Mouse (Mus musculus) hindbrain, embryonic 15.5 days (tissue): ENCODE data around the gene Pard3b. TPM values are rescaled to one million over a fixed set of nuclear protein-coding genes. Genes with fewer than 3 reads are reported as not detected.

Source experiments
- ATAC-seq: fragments of 200-750 bp; cut with Nextera tagmentation; 2 replicates; pipeline ENCODE4 v1.8.0; 2017; ENCODE audit warnings: low read depth, moderate number of reproducible peaks, moderate TSS enrichment; ENCODE audit not compliant: low FRiP score
- H3K27ac ChIP-seq: fragments of 300-500 bp; sonication (generic); replicated peaks from 2 replicates; pipeline ENCODE4 v1.5.1; 2015; ENCODE audit warnings: mild to moderate bottlenecking, inconsistent platforms
- H3K27me3 ChIP-seq: fragments of 300-500 bp; sonication (generic); 2 replicates; pipeline ENCODE4 v1.6.1; 2015; ENCODE audit warnings: control low read depth, inconsistent platforms
- H3K36me3 ChIP-seq: fragments of 300-500 bp; sonication (generic); 2 replicates; pipeline ENCODE4 v1.6.1; 2015; ENCODE audit warnings: control low read depth, inconsistent platforms
- H3K4me1 ChIP-seq: fragments of 300-500 bp; sonication (generic); replicated peaks from 2 replicates; pipeline ENCODE4 v1.6.1; 2015; ENCODE audit warnings: control low read depth, inconsistent platforms
- H3K4me2 ChIP-seq: fragments of 300-500 bp; sonication (generic); 2 replicates; pipeline ENCODE4 v1.6.1; 2015; ENCODE audit warnings: moderate library complexity, mild to moderate bottlenecking, inconsistent platforms
- H3K4me3 ChIP-seq: fragments of 300-500 bp; sonication (generic); 2 replicates; pipeline ENCODE4 v1.5.1; 2015; ENCODE audit warnings: mild to moderate bottlenecking, inconsistent platforms
- H3K9ac ChIP-seq: fragments of 300-500 bp; sonication (generic); 2 replicates; pipeline ENCODE4 v1.6.1; 2015; ENCODE audit warnings: inconsistent platforms
- H3K9me3 ChIP-seq: fragments of 300-500 bp; sonication (generic); 2 replicates; pipeline ENCODE4 v1.6.1; 2016; ENCODE audit warnings: control low read depth, inconsistent platforms
- WGBS: fragments of 180-500 bp; shearing (Covaris S2); methylation state at CpG from one replicate; pipeline ENCODE4 v1.1.7; 2015; 5-methylcytosine and 5-hydroxymethylcytosine counted together
- polyA plus RNA-seq: library from polyadenylated mRNA; unstranded; fragments of >200 nt; fragmentation: Nextera tagmentation; extraction: Ambion mirVana; gene quantifications from 2 replicates; pipeline ENCODE4 v1.2.1, GENCODE M21; 2015

Pard3b gene
- polyA plus RNA-seq, 1 experiment from 2014 or later: 9.0 TPM

DNA sequence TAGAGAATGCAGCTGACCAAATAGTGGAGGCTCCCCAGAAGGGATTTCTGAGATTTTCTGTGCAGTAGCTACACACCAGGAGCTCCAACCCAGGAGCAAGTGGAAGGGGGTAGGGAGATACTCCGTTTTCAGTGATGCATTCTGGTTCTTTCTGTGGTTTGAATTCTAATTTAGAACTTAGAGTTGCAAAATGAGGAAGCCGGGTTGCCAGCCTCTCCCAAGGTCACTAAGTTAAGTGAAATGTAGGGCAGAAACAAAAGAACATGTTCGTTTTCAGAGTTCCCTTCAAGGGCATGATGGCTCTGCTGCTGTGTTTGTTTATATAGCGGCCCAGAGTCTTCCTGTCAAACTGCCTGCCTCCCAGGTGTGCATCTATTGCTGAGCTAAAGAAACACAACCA lies 754.2 kb downstream of the Pard3b start:
- WGBS: 58% methylated on average over 4 of the region's 4 CpGs
- no peaks in the 10 kb centered on the region for H3K36me3 ChIP-seq
- ATAC-seq: no peak

DNA sequence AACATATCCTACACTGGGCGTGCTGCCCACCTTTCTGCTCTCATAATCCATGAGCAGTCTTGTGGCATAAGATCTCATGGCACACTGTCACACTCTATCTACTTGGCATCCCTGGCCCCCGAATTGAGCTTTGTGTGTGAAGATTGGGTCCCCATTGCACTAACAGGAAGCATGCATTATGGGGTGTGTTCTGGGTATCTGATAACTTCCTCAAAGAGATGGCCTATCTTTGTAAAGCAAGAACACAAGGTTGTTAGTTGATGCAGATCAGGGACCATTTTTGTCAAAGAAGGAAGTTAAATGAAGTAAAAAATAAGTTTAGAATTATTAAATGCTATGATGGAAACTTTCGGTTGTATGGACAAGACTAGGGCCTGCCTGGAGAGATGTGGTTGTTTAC lies 755.9 kb downstream of the Pard3b start:
- Histone ChIP-seq H3K9me3 (no peaks in the 10 kb centered on the region), H3K4me2 (no peak overlapping the region), H3K27me3 (no peaks in the 10 kb centered on the region), H3K36me3 (no peaks in the 10 kb centered on the region), H3K9ac (no peak overlapping the region), H3K4me1 (no peaks in the 10 kb centered on the region), H3K4me3 (no peak overlapping the region), H3K27ac (no peak overlapping the region)
- 92% methylated on average over 3 of the region's 3 CpGs for WGBS
- ATAC-seq: no peak

More for the DNA sequence above, 754.2 kb downstream of the Pard3b start:
- Histone ChIP-seq H3K27ac (no peak overlapping the region), H3K4me3 (no peak overlapping the region), H3K4me2 (no peak overlapping the region), H3K4me1 (no peaks in the 10 kb centered on the region), H3K9me3 (no peaks in the 10 kb centered on the region), H3K27me3 (no peaks in the 10 kb centered on the region), H3K9ac (no peak overlapping the region)

DNA sequence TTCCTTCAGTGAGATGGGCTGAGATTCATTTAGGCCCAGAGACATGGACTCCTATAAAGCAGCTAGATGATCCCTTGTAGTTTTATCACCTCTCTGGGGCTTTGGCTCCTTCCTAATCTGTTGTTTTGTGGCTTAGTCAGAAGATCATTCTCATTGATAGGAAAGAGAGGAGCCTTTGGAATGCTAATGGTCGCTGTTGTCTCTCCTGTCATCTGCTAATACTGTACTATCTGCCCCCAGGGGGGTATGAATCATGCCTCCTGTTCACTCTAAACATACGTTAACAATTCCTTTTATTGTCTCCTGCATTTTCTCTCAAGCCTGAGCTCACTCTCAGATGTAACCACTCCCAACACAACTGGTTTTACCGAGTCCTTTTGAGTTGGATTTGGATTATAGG lies 759.6 kb downstream of the Pard3b start:
- 19% methylated on average over 3 of the region's 3 CpGs for WGBS
- Histone ChIP-seq H3K4me2 (no peak overlapping the region), H3K36me3 (no peaks in the 10 kb centered on the region), H3K9me3 (no peaks in the 10 kb centered on the region), H3K27me3 (no peaks in the 10 kb centered on the region), H3K27ac (no peak overlapping the region), H3K9ac (no peak overlapping the region), H3K4me1 (no peaks in the 10 kb centered on the region), H3K4me3 (no peak overlapping the region)
- ATAC-seq: no peak

GRCm38 (mm10) chr1:62398738-62399137 lies 760.1 kb downstream of the Pard3b start:
- no peak for ATAC-seq
- H3K4me3 ChIP-seq: no peak overlapping the region

DNA sequence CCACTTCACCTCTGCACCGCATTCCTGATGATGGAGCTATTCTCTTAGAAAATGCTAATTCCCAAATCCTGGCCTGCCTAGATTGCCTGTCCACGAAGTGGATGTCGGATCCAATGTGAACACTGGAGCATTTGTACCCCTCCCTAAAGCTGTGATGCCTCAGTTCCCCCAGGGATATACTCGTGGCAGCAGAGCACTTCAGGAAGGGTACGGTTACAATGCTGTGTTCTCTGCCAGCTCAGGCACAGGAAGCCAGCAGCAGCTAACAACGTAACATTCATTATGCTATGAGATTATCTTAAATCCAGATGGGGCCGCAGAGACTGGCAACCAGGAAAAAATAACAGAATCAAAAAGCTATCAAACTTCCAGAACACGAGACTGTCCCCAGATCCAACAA lies 766.4 kb downstream of the Pard3b start:
- no peaks in the 10 kb centered on the region for H3K9me3 ChIP-seq
- WGBS: 46% methylated on average over 8 of the region's 8 CpGs
- no peak overlapping the region for H3K4me2 ChIP-seq
- H3K27me3 ChIP-seq: no peaks in the 10 kb centered on the region
- no peak overlapping the region for H3K9ac ChIP-seq
- no peak overlapping the region for H3K4me3 ChIP-seq
- no peak for ATAC-seq
- H3K36me3 ChIP-seq: no peaks in the 10 kb centered on the region
- H3K27ac ChIP-seq: no peak overlapping the region
- no peaks in the 10 kb centered on the region for H3K4me1 ChIP-seq

More at GRCm38 (mm10) chr1:62398738-62399137, 760.1 kb downstream of the Pard3b start:
- Histone ChIP-seq H3K4me2 (no peak overlapping the region), H3K36me3 (no peaks in the 10 kb centered on the region), H3K9ac (no peak overlapping the region), H3K4me1 (no peaks in the 10 kb centered on the region), H3K9me3 (no peaks in the 10 kb centered on the region), H3K27ac (no peak overlapping the region), H3K27me3 (no peaks in the 10 kb centered on the region)
- 79% methylated on average over 4 of the region's 4 CpGs for WGBS

DNA sequence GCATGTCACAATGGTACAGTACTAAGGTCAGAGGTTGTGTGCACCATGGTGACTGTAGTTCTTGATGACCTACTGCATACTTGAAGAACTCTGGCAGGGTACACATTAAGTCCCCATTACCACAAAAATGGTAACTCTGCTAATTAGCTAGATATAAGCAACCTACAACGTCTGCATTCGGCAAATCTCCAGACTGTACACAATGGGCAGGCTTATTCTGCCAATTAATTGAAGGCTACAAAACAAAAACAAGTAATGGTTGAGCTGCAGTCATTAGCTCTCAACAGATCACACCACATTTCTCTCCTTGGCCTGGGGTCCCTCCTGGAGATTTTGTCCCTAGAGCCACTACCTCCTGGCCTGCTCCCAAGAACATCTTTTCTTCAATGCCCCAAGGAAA lies 772.7 kb downstream of the Pard3b start:
- ATAC-seq: no peak
- no peak overlapping the region for H3K27ac ChIP-seq
- H3K4me3 ChIP-seq: no peak overlapping the region
- whole genome bisulfite sequencing: 45% methylated on average over 2 of the region's 2 CpGs
- no peak overlapping the region for H3K9ac ChIP-seq
- no peaks in the 10 kb centered on the region for H3K9me3 ChIP-seq
- H3K27me3 ChIP-seq: no peaks in the 10 kb centered on the region
- H3K4me2 ChIP-seq: no peak overlapping the region
- H3K36me3 ChIP-seq: no peaks in the 10 kb centered on the region
- no peaks in the 10 kb centered on the region for H3K4me1 ChIP-seq

DNA sequence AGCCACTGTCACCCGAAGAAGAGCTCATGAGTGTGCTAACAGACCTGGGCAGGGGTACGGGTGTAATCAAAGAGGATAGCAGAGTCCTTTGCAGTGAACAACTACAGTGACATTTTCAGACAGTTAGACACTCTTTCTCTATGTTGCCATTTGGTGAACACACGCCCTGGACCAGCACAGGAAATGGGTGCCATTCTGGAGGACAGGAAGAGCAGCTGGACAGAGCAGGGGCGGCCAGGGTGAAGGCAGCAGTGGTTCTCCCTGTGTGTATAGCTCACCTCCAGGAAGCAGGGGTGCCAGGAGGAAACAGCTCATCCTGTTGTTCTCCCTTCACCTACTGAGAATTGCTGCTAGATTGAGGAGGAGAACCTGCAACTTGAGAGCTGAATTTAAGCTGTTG lies 773.4 kb downstream of the Pard3b start:
- Histone ChIP-seq H3K27ac (no peak overlapping the region), H3K36me3 (no peaks in the 10 kb centered on the region), H3K4me3 (no peak overlapping the region), H3K4me1 (no peaks in the 10 kb centered on the region), H3K27me3 (no peaks in the 10 kb centered on the region), H3K9ac (no peak overlapping the region), H3K9me3 (no peaks in the 10 kb centered on the region), H3K4me2 (no peak overlapping the region)
- ATAC-seq: no peak
- WGBS: 83% methylated on average over 4 of the region's 4 CpGs

DNA sequence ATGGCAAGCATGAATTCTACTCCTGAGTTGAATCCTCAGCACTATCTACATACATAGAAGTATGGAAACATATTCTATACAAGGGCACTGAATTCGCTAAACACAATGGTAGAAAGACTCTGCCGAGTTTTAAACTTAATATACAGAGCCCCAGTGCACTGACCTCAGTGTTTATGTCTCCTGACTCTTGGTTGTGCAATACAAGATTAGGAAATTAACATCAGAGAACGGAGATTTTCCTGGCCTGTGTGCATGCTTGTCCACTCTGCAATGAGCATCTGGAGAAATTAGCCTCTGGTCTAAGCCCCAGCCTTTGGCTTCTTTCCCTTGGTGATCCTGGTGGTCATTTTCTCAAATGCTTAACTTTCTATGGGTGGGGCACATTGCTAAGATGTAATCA lies 774.4 kb downstream of the Pard3b start:
- no peaks in the 10 kb centered on the region for H3K27me3 ChIP-seq
- no peaks in the 10 kb centered on the region for H3K36me3 ChIP-seq
- H3K4me3 ChIP-seq: no peak overlapping the region
- WGBS: 93% methylated on average over 3 of the region's 3 CpGs
- no peak for ATAC-seq
- H3K9me3 ChIP-seq: no peaks in the 10 kb centered on the region
- no peak overlapping the region for H3K9ac ChIP-seq
- H3K4me2 ChIP-seq: no peak overlapping the region
- H3K27ac ChIP-seq: no peak overlapping the region
- H3K4me1 ChIP-seq: no peaks in the 10 kb centered on the region

DNA sequence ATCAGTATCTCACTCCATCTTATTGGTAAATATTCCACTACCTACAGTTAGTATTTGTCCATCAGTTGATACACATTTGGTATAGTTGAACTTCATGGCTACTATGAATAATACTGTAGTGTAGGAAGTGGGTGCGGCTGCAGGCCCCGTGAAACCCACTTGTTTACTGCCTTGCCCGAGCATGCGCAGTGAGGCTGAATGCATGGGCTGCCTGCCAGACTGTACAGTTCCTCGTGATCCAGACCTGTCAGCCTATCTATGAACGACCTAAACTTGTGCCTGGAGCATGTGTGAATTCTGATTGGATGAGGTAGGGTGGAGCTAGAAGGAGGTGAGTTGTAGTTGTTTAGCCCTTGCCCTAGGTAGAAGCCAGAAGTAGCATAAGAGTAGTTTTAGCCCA lies 775.9 kb downstream of the Pard3b start:
- no peaks in the 10 kb centered on the region for H3K27me3 ChIP-seq
- 78% methylated on average over 6 of the region's 6 CpGs for WGBS
- H3K36me3 ChIP-seq: no peaks in the 10 kb centered on the region
- H3K4me2 ChIP-seq: no peak overlapping the region
- no peaks in the 10 kb centered on the region for H3K4me1 ChIP-seq
- no peak overlapping the region for H3K27ac ChIP-seq
- H3K9ac ChIP-seq: no peak overlapping the region
- no peaks in the 10 kb centered on the region for H3K9me3 ChIP-seq
- H3K4me3 ChIP-seq: no peak overlapping the region
- ATAC-seq: no peak

DNA sequence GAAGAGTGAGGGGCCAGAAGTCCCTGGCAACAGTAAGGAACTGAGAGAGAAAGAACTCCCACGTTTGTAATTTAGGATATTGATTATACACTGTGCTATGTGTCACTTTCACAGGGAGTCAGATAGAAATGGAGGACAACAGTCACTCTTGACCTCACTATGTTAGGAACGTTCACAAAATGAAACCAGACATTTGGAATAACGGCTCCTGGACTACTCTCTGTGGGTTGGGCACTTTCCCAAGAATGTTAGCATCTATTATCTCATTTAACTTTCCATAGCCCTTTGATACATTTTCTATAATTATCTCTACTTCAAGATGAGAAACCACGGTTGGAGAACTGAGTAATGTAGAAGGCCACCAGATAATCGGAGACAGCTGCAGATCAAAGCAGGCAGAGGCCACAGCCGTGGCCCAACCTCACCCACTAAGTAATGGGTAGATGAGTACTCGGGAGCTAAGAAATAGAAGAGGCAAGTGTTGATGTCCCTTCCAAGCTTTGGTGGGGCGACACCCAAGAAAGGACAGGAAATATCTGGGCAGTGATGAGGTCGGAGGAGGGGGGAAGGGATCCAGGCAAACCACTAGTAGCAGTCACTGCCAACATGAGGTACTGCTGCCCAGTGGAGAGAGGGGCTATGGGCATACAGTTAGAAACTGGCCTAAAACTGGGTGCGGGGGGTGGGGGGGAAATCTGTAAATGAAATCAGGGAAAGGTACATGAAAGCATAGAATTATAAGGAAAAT lies 778.2 kb downstream of the Pard3b start:
- no peaks in the 10 kb centered on the region for H3K4me1 ChIP-seq
- H3K4me2 ChIP-seq: no peak overlapping the region
- H3K9ac ChIP-seq: no peak overlapping the region
- H3K27me3 ChIP-seq: no peaks in the 10 kb centered on the region
- no peaks in the 10 kb centered on the region for H3K36me3 ChIP-seq
- no peak overlapping the region for H3K4me3 ChIP-seq
- 90% methylated on average over 10 of the region's 10 CpGs for WGBS
- H3K27ac ChIP-seq: no peak overlapping the region
- no peak for ATAC-seq
- no peaks in the 10 kb centered on the region for H3K9me3 ChIP-seq

- no peaks in the 10 kb centered on the region for H3K4me1 ChIP-seq
- no peak for ATAC-seq
Observed at GRCm38 (mm10) chr1:62422896-62423650, 784.4 kb downstream of the Pard3b start.

DNA sequence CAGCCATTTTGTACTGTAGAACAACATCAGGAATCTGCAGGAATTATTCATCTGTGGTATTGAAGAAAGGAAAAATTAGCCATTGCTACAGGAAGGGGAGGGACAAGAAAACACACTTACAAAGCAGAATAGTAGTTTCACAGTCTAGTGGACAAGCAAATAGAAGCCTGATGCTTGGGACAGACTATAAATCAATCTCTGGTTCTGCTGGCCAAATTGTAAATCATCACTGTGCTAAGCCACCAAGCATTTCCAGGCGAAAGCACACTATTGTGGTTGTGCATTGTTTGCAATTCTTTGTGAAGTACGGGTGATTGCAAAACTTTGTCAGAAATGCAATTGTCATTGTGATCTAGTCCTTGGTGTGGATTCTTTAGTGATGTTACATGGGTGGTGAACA lies 786.7 kb downstream of the Pard3b start:
- no peak overlapping the region for H3K4me3 ChIP-seq
- H3K9ac ChIP-seq: no peak overlapping the region
- H3K4me1 ChIP-seq: peaks cover 9% of the 10 kb centered on the region
- no peak overlapping the region for H3K4me2 ChIP-seq
- 71% methylated on average over 2 of the region's 2 CpGs for WGBS
- no peak overlapping the region for H3K27ac ChIP-seq
- H3K27me3 ChIP-seq: no peaks in the 10 kb centered on the region
- H3K9me3 ChIP-seq: no peaks in the 10 kb centered on the region
- ATAC-seq: no peak
- no peaks in the 10 kb centered on the region for H3K36me3 ChIP-seq

More at GRCm38 (mm10) chr1:62422896-62423650, 784.4 kb downstream of the Pard3b start:
- Histone ChIP-seq H3K4me3 (no peak overlapping the region), H3K9me3 (no peaks in the 10 kb centered on the region), H3K9ac (no peak overlapping the region), H3K27ac (no peak overlapping the region), H3K27me3 (no peaks in the 10 kb centered on the region), H3K4me2 (no peak overlapping the region), H3K36me3 (no peaks in the 10 kb centered on the region)
- 83% methylated on average over 10 of the region's 10 CpGs for WGBS
